Comparison of ENCODE assay signal across 38 mouse cellular contexts in genomic region chr1:59152346-59152745, GRCm38 (mm10). TPM values are rescaled to one million over a fixed set of nuclear protein-coding genes. Genes with fewer than 3 reads are reported as not detected.
"Had no signal": no experiment of that assay in that cellular context is flagged by ENCODE, and none has a peak within 500 bp of the region (broad histone marks: within the 10 kb centered on the region; RNA-seq: fewer than 3 reads in every experiment).

No protein-coding gene starts in this region.

- H3K4me1 ChIP-seq: heart, embryonic 13.5 days; heart, embryonic 15.5 days; hindbrain, embryonic 13.5 days; hindbrain, embryonic 15.5 days; limb, embryonic 13.5 days; limb, embryonic 15.5 days had no signal

- H3K27ac ChIP-seq: heart, embryonic 13.5 days; heart, embryonic 15.5 days; hindbrain, embryonic 13.5 days; hindbrain, embryonic 15.5 days; hindbrain, postnatal 0 days; kidney, postnatal 0 days; limb, embryonic 13.5 days; limb, embryonic 15.5 days; liver, embryonic 14.5 days had no signal

- H3K4me2 ChIP-seq: heart, embryonic 11.5 days; heart, embryonic 13.5 days; heart, embryonic 15.5 days; hindbrain, embryonic 13.5 days; hindbrain, embryonic 15.5 days; limb, embryonic 13.5 days; limb, embryonic 15.5 days; liver, embryonic 11.5 days had no signal

- H3K36me3 ChIP-seq: heart, embryonic 13.5 days; heart, embryonic 15.5 days; hindbrain, embryonic 13.5 days; hindbrain, embryonic 15.5 days; limb, embryonic 13.5 days; limb, embryonic 15.5 days had no signal

- DNase-seq: forebrain, postnatal 0 days; gastrocnemius, postnatal 14 days; gastrocnemius, postnatal 36 days; heart, adult 18-20 months; heart, postnatal 14 days; heart, postnatal 36 days; kidney, adult 11 months; kidney, postnatal 14 days; layer of hippocampus, adult 9-11 months; layer of hippocampus, postnatal 36 days; left cerebral cortex, postnatal 4 days had no signal

- H3K9ac ChIP-seq: forebrain, postnatal 0 days; heart, embryonic 13.5 days; heart, embryonic 15.5 days; hindbrain, embryonic 13.5 days; hindbrain, embryonic 15.5 days; limb, embryonic 13.5 days; limb, embryonic 15.5 days; liver, embryonic 14.5 days had no signal

- H3K27me3 ChIP-seq: heart, embryonic 13.5 days; heart, embryonic 15.5 days; hindbrain, embryonic 13.5 days; hindbrain, embryonic 15.5 days; limb, embryonic 13.5 days; limb, embryonic 15.5 days had no signal

- H3K9me3 ChIP-seq: heart, embryonic 13.5 days; heart, embryonic 15.5 days; hindbrain, embryonic 13.5 days; hindbrain, embryonic 15.5 days; limb, embryonic 13.5 days; limb, embryonic 15.5 days had no signal

- H3K4me3 ChIP-seq: heart, embryonic 13.5 days; heart, embryonic 15.5 days; hindbrain, embryonic 13.5 days; hindbrain, embryonic 15.5 days; limb, embryonic 13.5 days; limb, embryonic 15.5 days had no signal

- ATAC-seq: forebrain, postnatal 0 days; hindbrain, postnatal 0 days; intestine, embryonic 16.5 days had no signal

RNA-seq across cellular contexts. Expression of gene Mpp4, which starts 10.8 kb away (rescaled TPM):
- total RNA-seq: gastrocnemius, postnatal 14 days had no signal
- polyA plus RNA-seq: heart, postnatal 0 days had no signal

RNA-seq across cellular contexts. Expression of gene C2cd6, which starts 57.6 kb away (rescaled TPM):
- total RNA-seq: forebrain, postnatal 0 days; gastrocnemius, adult 18-20 months; gastrocnemius, adult 8-10 months; gastrocnemius, postnatal 14 days; gastrocnemius, postnatal 36 days; heart, adult 18-20 months; heart, postnatal 14 days; heart, postnatal 36 days; hematopoietic stem cell, adult 5-6 weeks; hindbrain, postnatal 0 days; layer of hippocampus, adult 18-20 months; layer of hippocampus, adult 8-10 months; layer of hippocampus, postnatal 14 days; layer of hippocampus, postnatal 36 days; left cerebral cortex, adult 18-20 months; left cerebral cortex, adult 8-10 months; left cerebral cortex, postnatal 25 days; left cerebral cortex, postnatal 4 days had no signal
- polyA plus RNA-seq: forebrain, postnatal 0 days; heart, embryonic 11.5 days; heart, embryonic 13.5 days; heart, embryonic 15.5 days; heart, postnatal 0 days; hindbrain, embryonic 11.5 days; hindbrain, embryonic 13.5 days; hindbrain, embryonic 15.5 days; hindbrain, postnatal 0 days; intestine, embryonic 14.5 days; intestine, embryonic 16.5 days; kidney, embryonic 14.5 days; kidney, postnatal 0 days; large intestine, adult 2 months; limb, embryonic 11.5 days; limb, embryonic 13.5 days; limb, embryonic 15.5 days; liver, embryonic 11.5 days had no signal
